Mouse (Mus musculus) ovary, adult 10 weeks (tissue): ENCODE data around the gene Gnat2. TPM values are rescaled to one million over a fixed set of nuclear protein-coding genes. Genes with fewer than 3 reads are reported as not detected.

Source experiments
- polyA plus RNA-seq: library from polyadenylated mRNA; stranded (reverse); fragments of 350-450 nt; fragmentation: Illumina TruSeq; extraction: RNeasy Lipid Tissue Mini Kit (QIAGEN cat#74804); gene quantifications from one replicate; pipeline ENCODE4 v1.2.3, GENCODE M21; 2014

The Gnat2 gene
- 1.00 TPM for polyA plus RNA-seq

DNA sequence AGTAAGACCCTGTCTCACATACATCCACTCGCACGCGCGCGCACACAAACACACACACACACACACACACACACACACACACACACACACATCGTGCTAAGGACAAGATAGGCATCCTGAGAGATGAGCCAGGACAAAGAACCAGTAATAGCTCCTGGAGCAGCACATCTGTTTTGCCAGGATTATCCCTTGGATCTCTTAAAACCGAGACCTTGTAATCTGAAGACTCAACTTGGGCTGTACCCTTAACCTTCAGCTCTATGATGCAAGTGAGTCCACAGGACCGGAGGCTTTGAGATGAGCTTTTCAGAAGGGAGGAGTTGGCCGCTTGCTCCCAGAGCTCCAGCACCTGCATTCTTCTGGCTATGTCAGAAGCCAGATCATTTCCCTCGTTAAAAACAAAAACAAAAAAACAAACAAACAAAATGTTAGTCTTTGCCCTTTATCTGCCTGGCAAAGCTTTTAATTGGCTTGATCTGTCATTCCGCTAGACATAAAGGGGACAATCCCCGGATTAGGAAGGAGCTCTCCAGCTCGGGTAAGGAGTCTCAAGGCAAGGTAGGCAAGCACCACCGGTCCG, at the start of gene Gnat2:
Gene Gnat2, plus strand, starts transcription at position 254 of the 580 bp plus-strand sequence.

DNA sequence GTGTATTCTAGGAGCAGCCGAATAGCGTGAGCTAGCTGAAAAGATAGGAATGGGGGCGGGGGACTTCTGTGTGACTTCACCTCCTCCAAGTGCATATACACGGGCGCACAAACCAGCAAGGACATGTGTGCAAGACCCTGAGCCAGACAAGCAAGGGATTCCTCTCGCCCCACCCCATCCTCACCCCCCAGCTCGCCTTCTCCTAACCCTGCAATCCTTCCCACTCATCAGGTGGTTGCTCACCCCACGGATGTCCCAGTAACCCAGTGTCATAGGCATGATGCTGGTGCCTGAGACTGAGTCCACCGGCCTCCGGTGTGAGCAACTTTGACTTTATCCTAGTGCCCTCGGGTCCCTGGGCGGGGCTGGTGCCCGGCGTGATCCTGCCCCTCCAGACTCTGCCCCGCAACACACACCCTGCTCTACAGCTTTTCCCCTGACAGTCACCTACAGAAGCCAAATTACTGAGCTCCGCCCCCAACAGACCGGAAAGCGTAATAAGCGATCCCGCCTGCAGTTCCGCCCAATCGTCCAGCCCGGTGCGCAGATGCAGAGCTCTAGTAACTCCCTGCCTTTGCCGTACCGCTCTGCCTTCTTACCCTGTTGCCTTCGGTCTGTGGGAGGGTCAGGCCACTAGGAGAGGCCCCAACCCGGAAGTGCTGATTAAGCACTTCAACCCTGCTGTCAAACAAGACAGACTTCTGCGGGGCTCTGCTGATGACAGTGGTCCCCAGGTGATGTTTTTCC, 48.0 kb upstream of the Gnat2 start, which contains the start of gene Gstm4:
Gene Gstm4, minus strand, starts transcription at position 501 of the 747 bp plus-strand sequence.

DNA sequence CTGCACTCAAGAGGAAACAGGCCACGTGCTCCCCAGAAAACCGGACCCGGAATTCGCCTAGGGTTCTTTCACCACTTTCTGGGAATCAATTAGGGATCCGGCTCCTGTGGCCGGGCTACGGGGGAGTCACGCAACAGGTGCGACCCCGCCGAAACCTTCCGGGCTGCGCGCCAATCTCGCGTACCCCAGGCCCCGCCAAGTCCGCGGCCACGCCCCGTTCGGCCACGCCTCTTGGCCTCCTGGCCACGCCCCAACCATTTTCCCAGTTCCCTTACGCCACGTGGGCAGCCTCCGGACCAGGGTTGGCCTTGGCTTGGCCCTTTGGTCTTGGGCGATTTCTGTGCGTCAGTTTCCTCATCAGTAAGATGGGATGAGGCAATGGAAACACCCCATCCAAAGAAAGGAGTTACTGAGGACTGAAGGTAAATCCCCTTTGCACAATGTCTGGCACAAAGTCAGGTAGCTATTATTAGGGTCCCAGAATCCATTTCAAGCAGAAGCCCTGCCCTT, 6.1 kb upstream of the Gnat2 start, which contains the start of gene Ampd2:
Gene Ampd2, minus strand, starts transcription at position 182 of the 510 bp plus-strand sequence.

DNA sequence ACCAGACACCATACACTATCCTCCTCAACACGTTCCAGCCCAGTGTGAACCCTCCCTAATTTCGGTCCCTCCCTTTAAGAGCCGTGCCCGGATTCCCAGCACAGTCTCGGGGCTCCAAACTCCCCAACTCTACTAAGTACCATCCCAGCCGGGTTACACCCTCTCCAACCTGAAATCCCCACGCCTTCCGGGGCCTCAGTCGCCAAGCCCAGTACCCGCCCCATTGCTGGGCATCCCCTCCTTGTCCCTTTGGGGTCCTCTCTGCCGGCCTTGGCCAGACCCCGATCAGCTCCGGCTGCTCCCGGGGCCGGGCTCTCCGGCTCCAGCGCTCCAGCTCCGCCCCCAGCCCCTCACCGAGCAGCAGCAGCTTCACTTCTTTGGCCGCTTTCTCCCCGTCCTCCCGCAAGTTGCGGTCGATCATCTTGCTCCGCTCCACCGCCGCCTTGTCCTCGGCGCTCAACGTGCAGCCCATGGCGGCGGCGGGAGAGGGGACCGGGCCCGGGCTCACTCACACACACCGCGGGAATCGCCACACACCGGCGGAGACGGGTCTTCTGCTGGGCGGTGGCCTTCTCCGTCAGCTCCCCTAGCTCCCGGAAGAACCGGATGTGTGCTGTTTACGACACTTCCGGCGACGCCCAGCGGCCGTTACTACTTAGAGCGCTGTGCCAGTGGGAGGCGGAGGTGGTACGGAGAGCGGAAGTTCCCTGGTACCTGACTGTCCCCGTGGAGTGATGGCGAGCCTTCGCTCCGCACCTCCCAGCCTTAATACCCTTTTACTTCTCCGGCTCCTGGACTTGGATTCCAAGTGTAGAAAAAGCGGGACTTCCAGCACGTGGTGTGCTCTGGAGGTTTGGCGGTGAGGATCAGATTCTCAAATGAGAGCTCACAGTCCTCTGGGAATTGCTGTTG, 53.2 kb downstream of the Gnat2 start, which contains the start of gene Gnai3:
Gene Gnai3, minus strand, starts transcription at position 613 of the 912 bp plus-strand sequence.

Other genes starting within 250 kb of the Gnat2 start
- gene Eps8l3, start 215.6 kb upstream of the Gnat2 start, polyA plus RNA-seq, result 0.31 TPM
- gene Gstm5, start 197.0 kb upstream of the Gnat2 start, polyA plus RNA-seq, result 105 TPM
- gene Gstm7, start 161.0 kb upstream of the Gnat2 start, polyA plus RNA-seq, result 5.8 TPM
- 7.0 TPM for gene Gstm6, start 149.0 kb upstream of the Gnat2 start, polyA plus RNA-seq
- gene Gstm3, start 123.5 kb upstream of the Gnat2 start, polyA plus RNA-seq, result not detected
- 319 TPM for gene Gstm2, start 106.3 kb upstream of the Gnat2 start, polyA plus RNA-seq
- 56.8 TPM for gene Gstm1, start 74.8 kb upstream of the Gnat2 start, polyA plus RNA-seq
- gene Gstm4, start 47.9 kb upstream of the Gnat2 start, polyA plus RNA-seq, result 1.4 TPM
- 8.6 TPM for gene Ampd2, start 6.1 kb upstream of the Gnat2 start, polyA plus RNA-seq
- 422 TPM for gene Gnai3, start 53.4 kb downstream of the Gnat2 start, polyA plus RNA-seq
- gene Gpr61, start 62.1 kb downstream of the Gnat2 start, polyA plus RNA-seq, result not detected
- gene Amigo1, start 93.5 kb downstream of the Gnat2 start, polyA plus RNA-seq, result 8.3 TPM
- gene Cyb561d1, start 108.4 kb downstream of the Gnat2 start, polyA plus RNA-seq, result 3.5 TPM
- 1.2 TPM for gene Atxn7l2, start 118.1 kb downstream of the Gnat2 start, polyA plus RNA-seq
- not detected for gene Sypl2, start 133.9 kb downstream of the Gnat2 start, polyA plus RNA-seq
- 128 TPM for gene Psma5, start 164.1 kb downstream of the Gnat2 start, polyA plus RNA-seq
- 20.5 TPM for gene Sort1, start 191.3 kb downstream of the Gnat2 start, polyA plus RNA-seq